ENCODE assay signal across 22 mouse cellular contexts in genomic region chr3:142886963-142887362, GRCm38 (mm10). TPM values are rescaled to one million over a fixed set of nuclear protein-coding genes. Genes with fewer than 3 reads are reported as not detected.
A peak's percentile ranks its signal among the peaks of the same experiment; 100 is the strongest.
DNase-seq lines count a peak whose midpoint lies in the region; ATAC-seq and TF ChIP-seq lines count a peak whose summit lies in the region.
"Had no signal": no experiment of that assay in that cellular context is flagged by ENCODE, and none has a peak within 500 bp of the region (broad histone marks: within the 10 kb centered on the region; RNA-seq: fewer than 3 reads in every experiment).

No protein-coding gene starts in this region.

- no peak for ATAC-seq in liver, embryonic 12.5 days
- no peak for ATAC-seq in liver, postnatal 0 days
- no peak for ATAC-seq in liver, embryonic 16.5 days (ENCODE audit: low read depth)
- ATAC-seq: CD4-positive, CD25-positive, alpha-beta regulatory T cell, adult 4 months; forebrain, embryonic 13.5 days; forebrain, embryonic 15.5 days; forebrain, postnatal 0 days had no signal

- H3K4me3 ChIP-seq in liver, embryonic 12.5 days: no peak overlapping the region
- H3K4me3 ChIP-seq in liver, postnatal 0 days (ENCODE audit: low read depth, low read length): no peak overlapping the region
- no peak overlapping the region for H3K4me3 ChIP-seq in liver, embryonic 16.5 days (ENCODE audit: low read depth, low read length)
- H3K4me3 ChIP-seq: embryonic facial prominence, embryonic 10.5 days; embryonic facial prominence, embryonic 12.5 days; forebrain, embryonic 13.5 days; forebrain, embryonic 15.5 days had no signal

- H3K36me3 ChIP-seq in liver, embryonic 12.5 days: no peaks in the 10 kb centered on the region
- H3K36me3 ChIP-seq in liver, postnatal 0 days (replicated peaks; ENCODE audit: insufficient read depth, low read length): no peaks in the 10 kb centered on the region
- H3K36me3 ChIP-seq in liver, embryonic 16.5 days (ENCODE audit: control insufficient read depth, insufficient read depth): no peaks in the 10 kb centered on the region
- H3K36me3 ChIP-seq: embryonic facial prominence, embryonic 10.5 days; embryonic facial prominence, embryonic 12.5 days; forebrain, embryonic 15.5 days had no signal

- WGBS in liver, embryonic 12.5 days (ENCODE audit: insufficient replicate concordance): 73% methylated on average over 3 of the region's 3 CpGs
- WGBS in liver, postnatal 0 days (ENCODE audit: insufficient replicate concordance): 79% methylated on average over 3 of the region's 3 CpGs
- 80% methylated on average over 3 of the region's 3 CpGs for WGBS in liver, embryonic 16.5 days (ENCODE audit: insufficient replicate concordance)

- TF ChIP-seq EP300 in liver, postnatal 0 days (IDR thresholded peaks at IDR 0.05; ENCODE audit: low read depth): no peak

- DNase-seq in liver, postnatal 0 days: no peak
- DNase-seq in liver (no peak), ZHBTc4 (ENCODE audit: low read depth, low spot score) (peak; percentile 76)
- DNase-seq in heart, adult 11 months: no peak
- DNase-seq: adrenal gland, adult 2 months; adrenal gland, postnatal 10 days; adrenal gland, postnatal 25 days; B cell, adult 2 months; cerebellum, adult 11-12 months; cerebellum, adult 2 months; cerebellum, adult 9-10 months; cerebellum, postnatal 10 days; cerebellum, postnatal 25 days; forebrain, postnatal 0 days had no signal

- peak overlapping the region; percentile 30; the same call in 1 of the 2 replicates for H3K27ac ChIP-seq in liver, embryonic 12.5 days
- no peak overlapping the region for H3K27ac ChIP-seq in liver, postnatal 0 days (ENCODE audit: low read depth)
- 0 out of 2 replicates have a peak overlapping the region, but pooled peaks have one; percentile 17 for H3K27ac ChIP-seq in liver, embryonic 16.5 days (ENCODE audit: low read length)
- H3K27ac ChIP-seq: embryonic facial prominence, embryonic 10.5 days; embryonic facial prominence, embryonic 12.5 days; forebrain, embryonic 13.5 days; forebrain, embryonic 15.5 days had no signal

- H3K9me3 ChIP-seq in liver, embryonic 12.5 days (replicated peaks): no peaks in the 10 kb centered on the region
- no peaks in the 10 kb centered on the region for H3K9me3 ChIP-seq in liver, postnatal 0 days (ENCODE audit: low read length)
- H3K9me3 ChIP-seq in liver, embryonic 16.5 days (replicated peaks; ENCODE audit: control insufficient read depth, low read length): no peaks in the 10 kb centered on the region
- H3K9me3 ChIP-seq: embryonic facial prominence, embryonic 10.5 days; embryonic facial prominence, embryonic 12.5 days; forebrain, embryonic 13.5 days; forebrain, embryonic 15.5 days had no signal

- TF ChIP-seq CTCF in liver, postnatal 0 days (IDR thresholded peaks at IDR 0.05; ENCODE audit: low read depth): no peak

- H3K4me1 ChIP-seq in liver, embryonic 12.5 days: peaks cover 34% of the 10 kb centered on the region
- H3K4me1 ChIP-seq in liver, postnatal 0 days (ENCODE audit: insufficient read depth): peaks cover 12% of the 10 kb centered on the region
- peaks cover 14% of the 10 kb centered on the region for H3K4me1 ChIP-seq in liver, embryonic 16.5 days (ENCODE audit: control insufficient read depth, low read depth, low read length)

- no peak overlapping the region for H3K9ac ChIP-seq in liver, embryonic 12.5 days
- H3K9ac ChIP-seq in liver, postnatal 0 days (replicated peaks): no peak overlapping the region
- no peak overlapping the region for H3K9ac ChIP-seq in liver, embryonic 16.5 days (ENCODE audit: low read depth, low read length)
- H3K9ac ChIP-seq: embryonic facial prominence, embryonic 12.5 days; forebrain, embryonic 13.5 days; forebrain, embryonic 15.5 days; forebrain, postnatal 0 days had no signal

- no peaks in the 10 kb centered on the region for H3K27me3 ChIP-seq in liver, embryonic 12.5 days (replicated peaks)
- H3K27me3 ChIP-seq in liver, postnatal 0 days (ENCODE audit: insufficient read depth, low read length): no peaks in the 10 kb centered on the region
- no peaks in the 10 kb centered on the region for H3K27me3 ChIP-seq in liver, embryonic 16.5 days (ENCODE audit: control insufficient read depth, insufficient read depth, low read depth, low read length)
- H3K27me3 ChIP-seq: CH12.LX; embryonic facial prominence, embryonic 12.5 days; forebrain, embryonic 13.5 days; forebrain, embryonic 15.5 days had no signal

- H3K4me2 ChIP-seq in liver, embryonic 12.5 days: no peak overlapping the region
- no peak overlapping the region for H3K4me2 ChIP-seq in liver, postnatal 0 days (ENCODE audit: low read depth, low read length)
- no peak overlapping the region for H3K4me2 ChIP-seq in liver, embryonic 16.5 days (ENCODE audit: low read depth, low read length)
- H3K4me2 ChIP-seq: embryonic facial prominence, embryonic 12.5 days; forebrain, embryonic 13.5 days; forebrain, embryonic 15.5 days had no signal

RNA-seq across cellular contexts. Expression of gene Pkn2, which starts 5.2 kb away (rescaled TPM):
- 50.5 and 51.0 TPM in 2 replicates for polyA plus RNA-seq in liver, embryonic 12.5 days (2016; fragmentation: Nextera tagmentation; extraction: Ambion mirVana)
- polyA plus RNA-seq in liver, postnatal 0 days (2015; fragmentation: Nextera tagmentation; extraction: Ambion mirVana): 26.6 and 30.0 TPM in 2 replicates
- polyA plus RNA-seq in liver, embryonic 16.5 days (2015; fragmentation: Nextera tagmentation; extraction: Ambion mirVana): 30.6 and 31.4 TPM in 2 replicates
